Mouse (Mus musculus): ENCODE measurements around the gene Rnf135. TPM values are rescaled to one million over a fixed set of nuclear protein-coding genes. Genes with fewer than 3 reads are reported as not detected.

Rnf135 gene
- 10 to 100 TPM in 1 of 2 experiments, 1 to 10 TPM in 1; 9.7 to 19.0 TPM for polyA plus RNA-seq (2017; shearing (Covaris generic))

GRCm38 (mm10) chr11:80183705-80184255 is at the start of gene Rnf135:
TSS of gene Rnf135 (plus strand) at chr11:80183851.

GRCm38 (mm10) chr11:80141825-80142521 is 41.7 kb upstream of the Rnf135 start, which contains the start of gene Tefm:
TSS of gene Tefm (minus strand) at chr11:80142175.

GRCm38 (mm10) chr11:80153857-80154495 is 29.7 kb upstream of the Rnf135 start, which contains the start of gene Adap2:
TSS of gene Adap2 (plus strand) at chr11:80154105.

GRCm38 (mm10) chr11:80208860-80209800 is 25.5 kb downstream of the Rnf135 start, which contains the start of gene Rhot1:
TSS of gene Rhot1 (plus strand) at chr11:80209019.

Other genes with a start within 250 kb of the Rnf135 start
- gene Utp6, start 221.5 kb upstream of the Rnf135 start, polyA plus RNA-seq (2017; shearing (Covaris generic)), result 10 to 100 TPM; 50.9 to 51.3 TPM
- 10 to 100 TPM; 44.4 to 54.0 TPM for gene Suz12, start 190.7 kb upstream of the Rnf135 start, polyA plus RNA-seq (2017; shearing (Covaris generic))
- gene Crlf3, start 102.9 kb upstream of the Rnf135 start, polyA plus RNA-seq (2017; shearing (Covaris generic)), result 100 to 1,000 TPM; 305 to 309 TPM
- 1 to 10 TPM; 3.8 to 3.9 TPM for gene Atad5, start 94.5 kb upstream of the Rnf135 start, polyA plus RNA-seq (2017; shearing (Covaris generic))
- 10 to 100 TPM; 15.0 to 19.7 TPM for gene Tefm, start 41.7 kb upstream of the Rnf135 start, polyA plus RNA-seq (2017; shearing (Covaris generic))
- gene Adap2, start 29.7 kb upstream of the Rnf135 start, polyA plus RNA-seq (2017; shearing (Covaris generic)), result under 1 TPM; 0.17 to 0.42 TPM
- gene Rhot1, start 25.2 kb downstream of the Rnf135 start, polyA plus RNA-seq (2017; shearing (Covaris generic)), result 10 to 100 TPM; 53.4 to 59.7 TPM
- gene Rhbdl3, start 117.1 kb downstream of the Rnf135 start, polyA plus RNA-seq (2017; shearing (Covaris generic)), result 1 to 10 TPM; 6.8 to 7.0 TPM
- 10 to 100 TPM; 14.7 to 15.9 TPM for gene 5730455P16Rik, start 194.2 kb downstream of the Rnf135 start, polyA plus RNA-seq (2017; shearing (Covaris generic))
- gene Zfp207, start 199.4 kb downstream of the Rnf135 start, polyA plus RNA-seq (2017; shearing (Covaris generic)), result 100 to 1,000 TPM; 206 to 212 TPM
- 100 to 1,000 TPM; 129 to 133 TPM for gene Psmd11, start 244.8 kb downstream of the Rnf135 start, polyA plus RNA-seq (2017; shearing (Covaris generic))